Mouse (Mus musculus): ENCODE results near the gene Nprl2.

DNA sequence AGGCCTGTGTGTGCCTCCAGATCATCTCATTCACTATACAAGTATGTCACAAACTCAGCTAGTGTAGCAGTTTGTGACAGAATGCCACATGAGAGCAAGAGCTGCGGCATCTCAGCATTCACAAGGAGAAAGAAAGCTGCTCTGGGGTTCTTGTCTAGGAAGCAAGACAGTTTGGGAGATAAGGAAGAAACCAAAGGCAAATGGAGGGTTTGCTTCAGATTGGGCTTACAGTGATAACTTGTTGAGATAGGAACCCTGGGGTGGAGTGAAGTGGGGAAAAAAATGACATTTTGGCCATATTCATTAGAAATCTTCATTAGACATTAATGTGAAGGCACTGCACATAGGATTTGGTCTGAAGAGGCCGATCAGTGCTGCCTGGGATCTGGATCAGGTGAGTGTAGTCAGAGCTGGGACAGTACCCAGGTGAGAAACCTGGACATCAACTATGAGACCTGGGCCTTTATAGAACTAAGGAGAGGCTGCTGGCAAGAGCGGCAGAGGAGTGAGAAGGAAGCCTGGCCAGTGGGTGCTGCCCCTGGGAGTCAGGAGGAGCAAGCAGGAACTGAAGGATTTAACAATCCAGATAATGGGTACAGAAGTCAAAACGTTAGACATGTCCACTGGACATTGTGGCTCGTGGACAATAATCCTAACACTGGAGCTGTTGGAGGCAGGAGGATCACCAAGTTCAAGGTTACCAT lies 10.8 kb downstream of the Nprl2 start:
- no peak for TF ChIP-seq CTCF (IDR thresholded peaks at IDR 0.05; ENCODE audit: borderline replicate concordance, control insufficient read depth, extremely low read depth, insufficient read depth, low read length, poor library complexity)
- no peak for TF ChIP-seq POLR2A (IDR thresholded peaks at IDR 0.05; ENCODE audit: control insufficient read depth, extremely low read depth, insufficient read depth, low read length, poor library complexity)
